Mouse (Mus musculus): ENCODE data around the gene Farsa. TPM values are rescaled to one million over a fixed set of nuclear protein-coding genes. Genes with fewer than 3 reads are reported as not detected.

Gene Farsa
- total and polyA plus RNA-seq, 2 experiments = 11.0 to 32.4 TPM

DNA sequence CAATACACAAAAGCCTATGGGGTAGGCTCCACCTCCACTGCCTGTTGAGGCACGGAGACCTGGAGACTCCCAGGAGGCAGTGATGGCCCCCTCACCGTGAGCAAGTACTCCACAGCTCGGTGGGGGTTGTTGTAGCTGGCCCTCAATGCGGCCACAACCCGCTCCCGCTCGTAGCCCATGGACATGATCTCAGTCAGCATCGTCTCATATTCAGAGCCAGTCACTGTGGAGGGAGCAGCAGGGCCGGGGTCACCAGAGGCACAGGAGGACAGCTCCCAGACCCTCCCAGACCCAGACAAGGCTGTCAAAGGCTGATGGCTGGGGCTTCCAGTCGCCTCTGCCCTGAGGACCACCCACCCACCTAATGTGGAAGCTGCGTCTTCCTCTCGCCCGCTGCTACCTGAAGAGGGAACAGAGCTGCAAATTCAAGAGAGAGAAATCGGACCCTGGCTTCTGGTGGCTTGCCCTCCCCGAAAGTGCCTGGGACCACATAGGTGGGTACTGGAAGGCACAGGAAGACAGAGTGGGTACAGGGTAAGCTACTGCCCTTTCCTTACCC is 18.8 kb upstream of the Farsa start:
- WGBS = 94% methylated on average over 15 of the region's 15 CpGs
- Histone ChIP-seq H3K9ac (ENCODE audit: low read depth, low read length) (no peak overlapping the region), H3K4me1 (ENCODE audit: control insufficient read depth, insufficient read depth, low read length) (peaks cover 8% of the 10 kb centered on the region), H3K36me3 (ENCODE audit: control insufficient read depth, insufficient read depth, low read length) (peaks cover 32% of the 10 kb centered on the region; the same call in 1 of the 2 replicates), H3K27me3 (ENCODE audit: control insufficient read depth, insufficient read depth, low read length) (no peaks in the 10 kb centered on the region), H3K4me3 (ENCODE audit: insufficient read depth, low read depth, low read length) (no peak overlapping the region), H3K79me2 (ENCODE audit: control insufficient read depth, insufficient read depth, low read length) (no peaks in the 10 kb centered on the region), H3K27ac (replicated peaks; ENCODE audit: insufficient read depth, low read depth, low read length) (no peak overlapping the region)
- DNase-seq (ENCODE audit: extremely low read depth, low read depth, low spot score) = no peak
- no peak for TF ChIP-seq CTCF (IDR thresholded peaks at IDR 0.05; ENCODE audit: low read depth, low read length)

DNA sequence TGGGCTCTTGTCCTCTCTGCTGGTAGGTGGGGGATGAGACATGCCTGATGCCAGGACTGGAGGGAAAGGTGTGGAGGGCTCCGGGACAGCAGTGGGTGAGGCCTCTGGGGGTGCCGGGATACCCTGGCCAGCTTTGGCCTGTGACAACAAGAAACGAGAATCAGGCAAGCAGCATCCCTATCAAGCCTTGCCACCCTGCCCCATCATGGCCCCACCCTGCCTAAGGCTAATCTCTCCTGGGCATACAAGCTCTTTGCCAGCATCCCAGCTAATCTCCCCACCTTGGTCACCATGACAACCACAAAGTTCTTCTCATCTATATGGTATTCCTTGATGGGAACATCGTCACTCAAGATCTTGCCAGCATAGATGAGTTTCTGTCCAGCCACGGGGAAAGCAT is 18.3 kb upstream of the Farsa start:
- H3K27ac ChIP-seq (replicated peaks; ENCODE audit: insufficient read depth, low read depth, low read length) = no peak overlapping the region
- TF ChIP-seq CTCF (IDR thresholded peaks at IDR 0.05; ENCODE audit: low read depth, low read length) (no peak), POLR2A (IDR thresholded peaks at IDR 0.05; ENCODE audit: extremely low read depth, insufficient read depth, low read length) (no peak)
- H3K9ac ChIP-seq (ENCODE audit: low read depth, low read length) = no peak overlapping the region
- H3K4me3 ChIP-seq (ENCODE audit: insufficient read depth, low read depth, low read length) = no peak overlapping the region
- H3K27me3 ChIP-seq (ENCODE audit: control insufficient read depth, insufficient read depth, low read length) = no peaks in the 10 kb centered on the region
- H3K79me2 ChIP-seq (ENCODE audit: control insufficient read depth, insufficient read depth, low read length) = no peaks in the 10 kb centered on the region
- peaks cover 37% of the 10 kb centered on the region for H3K36me3 ChIP-seq (ENCODE audit: control insufficient read depth, insufficient read depth, low read length)
- H3K4me1 ChIP-seq (ENCODE audit: control insufficient read depth, insufficient read depth, low read length) = peaks cover 5% of the 10 kb centered on the region
- WGBS = 95% methylated on average over 5 of the region's 5 CpGs
- DNase-seq (ENCODE audit: extremely low read depth, low read depth, low spot score) = no peak

DNA sequence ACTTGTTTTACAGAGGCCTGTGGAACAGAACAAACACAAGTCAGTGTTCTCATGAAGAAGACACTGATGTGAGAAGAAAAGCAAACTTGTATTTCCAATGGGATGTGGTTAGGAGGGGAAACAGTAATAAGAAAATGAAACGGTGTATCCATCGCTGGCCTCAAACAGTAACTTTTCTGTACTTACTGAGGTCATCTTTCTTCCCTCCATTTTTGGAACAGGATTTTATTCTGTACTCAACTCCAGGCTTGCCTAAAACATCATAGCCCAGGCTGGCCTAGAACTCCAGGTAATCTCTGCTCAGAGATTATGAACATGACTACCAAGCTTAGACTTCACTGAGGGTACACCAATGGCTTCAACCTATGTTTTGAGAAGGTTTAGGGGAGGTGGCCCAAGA is 17.4 kb upstream of the Farsa start:
- Histone ChIP-seq H3K79me2 (ENCODE audit: control insufficient read depth, insufficient read depth, low read length) (no peaks in the 10 kb centered on the region), H3K27me3 (ENCODE audit: control insufficient read depth, insufficient read depth, low read length) (no peaks in the 10 kb centered on the region), H3K4me1 (ENCODE audit: control insufficient read depth, insufficient read depth, low read length) (peaks cover 8% of the 10 kb centered on the region), H3K27ac (replicated peaks; ENCODE audit: insufficient read depth, low read depth, low read length) (no peak overlapping the region; the same call in 1 of the 2 replicates), H3K4me3 (ENCODE audit: insufficient read depth, low read depth, low read length) (peak overlapping the region; percentile 98), H3K36me3 (ENCODE audit: control insufficient read depth, insufficient read depth, low read length) (peaks cover 46% of the 10 kb centered on the region), H3K9ac (ENCODE audit: low read depth, low read length) (peak overlapping the region; percentile 14; the same call in 1 of the 2 replicates)
- DNase-seq (ENCODE audit: extremely low read depth, low read depth, low spot score) = no peak
- no peak for TF ChIP-seq CTCF (IDR thresholded peaks at IDR 0.05; ENCODE audit: low read depth, low read length)
- no peak for TF ChIP-seq POLR2A (IDR thresholded peaks at IDR 0.05; ENCODE audit: extremely low read depth, insufficient read depth, low read length)
- 82% methylated on average over 2 of the region's 2 CpGs for WGBS

DNA sequence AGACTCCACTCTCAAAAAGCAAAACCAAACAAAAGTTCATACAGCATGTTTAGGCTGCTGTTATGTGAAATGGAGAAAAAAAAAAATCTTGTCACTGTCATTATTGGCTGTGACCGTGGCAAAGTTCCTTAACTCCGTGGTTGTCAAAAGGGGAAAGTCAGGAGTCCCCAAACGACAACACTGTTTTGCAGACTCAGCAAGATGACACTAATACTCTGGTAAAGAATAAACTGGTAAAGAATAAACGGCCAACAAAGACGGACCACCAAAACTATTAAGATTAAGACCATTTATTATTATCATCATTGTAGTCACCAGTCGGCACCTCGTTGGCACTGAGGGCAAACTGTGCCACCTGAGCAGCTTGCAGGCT is 16.9 kb upstream of the Farsa start:
- H3K79me2 ChIP-seq (ENCODE audit: control insufficient read depth, insufficient read depth, low read length) = no peaks in the 10 kb centered on the region
- WGBS = 0% methylated on average over 7 of the region's 7 CpGs
- no peaks in the 10 kb centered on the region for H3K27me3 ChIP-seq (ENCODE audit: control insufficient read depth, insufficient read depth, low read length)
- peak overlapping the region; percentile 50 for H3K27ac ChIP-seq (replicated peaks; ENCODE audit: insufficient read depth, low read depth, low read length)
- TF ChIP-seq POLR2A (IDR thresholded peaks at IDR 0.05; ENCODE audit: extremely low read depth, insufficient read depth, low read length) (no peak), CTCF (IDR thresholded peaks at IDR 0.05; ENCODE audit: low read depth, low read length) (no peak)
- H3K4me3 ChIP-seq (ENCODE audit: insufficient read depth, low read depth, low read length) = peak overlapping the region; percentile 98
- peaks cover 48% of the 10 kb centered on the region for H3K36me3 ChIP-seq (ENCODE audit: control insufficient read depth, insufficient read depth, low read length)
- peak overlapping the region; percentile 93 for H3K9ac ChIP-seq (ENCODE audit: low read depth, low read length)
- peaks cover 13% of the 10 kb centered on the region for H3K4me1 ChIP-seq (ENCODE audit: control insufficient read depth, insufficient read depth, low read length)
- DNase-seq (ENCODE audit: extremely low read depth, low read depth, low spot score) = no peak

- TF ChIP-seq POLR2A (IDR thresholded peaks at IDR 0.05; ENCODE audit: extremely low read depth, insufficient read depth, low read length) (0 out of 2 replicates have a peak, but pooled peaks have one; percentile 67), CTCF (IDR thresholded peaks at IDR 0.05; ENCODE audit: low read depth, low read length) (no peak)
- Histone ChIP-seq H3K27me3 (ENCODE audit: control insufficient read depth, insufficient read depth, low read length) (no peaks in the 10 kb centered on the region), H3K79me2 (ENCODE audit: control insufficient read depth, insufficient read depth, low read length) (no peaks in the 10 kb centered on the region), H3K27ac (replicated peaks; ENCODE audit: insufficient read depth, low read depth, low read length) (peak within 1 kb of the TSS; percentile 70), H3K9ac (ENCODE audit: low read depth, low read length) (peak within 1 kb of the TSS; percentile 93), H3K4me3 (ENCODE audit: insufficient read depth, low read depth, low read length) (peak within 1 kb of the TSS; percentile 98), H3K4me1 (ENCODE audit: control insufficient read depth, insufficient read depth, low read length) (peaks cover 14% of the 10 kb centered on the region), H3K36me3 (ENCODE audit: control insufficient read depth, insufficient read depth, low read length) (peaks cover 52% of the 10 kb centered on the region)
- under 1% methylated on average over 55 of the region's 55 CpGs for WGBS
- peak; percentile 92 for DNase-seq (ENCODE audit: extremely low read depth, low read depth, low spot score)
Measured at GRCm38 (mm10) chr8:84840248-84840999, 16.4 kb upstream of the Farsa start, which contains the start of gene Rad23a. Gene Rad23a, minus strand, starts transcription at chr8:84840665.

DNA sequence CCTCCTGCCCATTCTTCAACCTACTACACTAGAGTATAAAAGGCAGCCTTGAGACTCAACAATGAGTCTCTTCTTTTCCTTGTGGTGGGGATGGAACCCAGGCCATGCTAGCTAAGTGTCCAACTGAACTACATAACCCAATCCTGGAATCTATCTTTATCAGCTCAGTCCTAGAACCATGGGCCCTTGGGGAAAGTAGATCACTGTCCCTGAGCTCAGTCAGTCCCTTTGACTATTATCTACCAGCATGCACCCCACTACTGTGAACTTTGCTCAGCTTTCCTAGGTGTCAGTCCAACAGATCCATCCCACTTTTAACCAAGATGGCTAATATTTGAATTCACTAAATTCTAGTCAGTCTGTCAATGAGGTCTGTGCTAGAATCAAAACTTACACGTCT is 15.3 kb upstream of the Farsa start:
- peaks cover 9% of the 10 kb centered on the region; the same call in 1 of the 2 replicates for H3K79me2 ChIP-seq (ENCODE audit: control insufficient read depth, insufficient read depth, low read length)
- TF ChIP-seq POLR2A (IDR thresholded peaks at IDR 0.05; ENCODE audit: extremely low read depth, insufficient read depth, low read length) = no peak
- no peak for TF ChIP-seq CTCF (IDR thresholded peaks at IDR 0.05; ENCODE audit: low read depth, low read length)
- 20% methylated on average over 1 of the region's 1 CpGs for WGBS
- DNase-seq (ENCODE audit: extremely low read depth, low read depth, low spot score) = peak; percentile 43
- H3K9ac ChIP-seq (ENCODE audit: low read depth, low read length) = no peak overlapping the region
- H3K27ac ChIP-seq (replicated peaks; ENCODE audit: insufficient read depth, low read depth, low read length) = no peak overlapping the region
- H3K27me3 ChIP-seq (ENCODE audit: control insufficient read depth, insufficient read depth, low read length) = no peaks in the 10 kb centered on the region
- peaks cover 43% of the 10 kb centered on the region for H3K36me3 ChIP-seq (ENCODE audit: control insufficient read depth, insufficient read depth, low read length)
- H3K4me3 ChIP-seq (ENCODE audit: insufficient read depth, low read depth, low read length) = no peak overlapping the region
- H3K4me1 ChIP-seq (ENCODE audit: control insufficient read depth, insufficient read depth, low read length) = peaks cover 14% of the 10 kb centered on the region

Measured in liver, adult 2 months (tissue).